Mouse (Mus musculus): Measurements from ENCODE around the gene Kmt2c. TPM values are rescaled to one million over a fixed set of nuclear protein-coding genes. Genes with fewer than 3 reads are reported as not detected.

Gene Kmt2c
- polyA plus RNA-seq, 1 experiment, result 56.3 TPM

DNA sequence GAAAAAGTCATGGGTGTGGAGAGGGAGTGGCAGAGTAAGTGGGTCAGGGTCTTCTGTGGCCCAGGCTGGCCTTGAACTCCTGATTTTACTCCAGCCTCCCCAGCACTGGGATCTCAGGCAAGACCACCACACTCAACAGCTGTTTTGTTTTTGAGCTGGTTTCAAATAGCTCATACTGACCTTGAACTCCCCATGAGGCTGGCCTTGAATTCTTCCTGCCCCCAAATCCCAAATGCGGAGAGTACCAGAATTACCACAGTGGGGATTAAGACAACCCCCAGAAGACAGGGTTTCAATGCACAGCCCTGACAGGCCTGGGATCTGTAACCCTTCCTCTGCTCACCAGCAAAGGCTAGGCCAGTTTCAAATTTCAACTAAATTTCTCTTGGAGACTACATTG is 29.4 kb upstream of the Kmt2c start:
- peaks cover 10% of the 10 kb centered on the region for H3K4me1 ChIP-seq (ENCODE audit: control insufficient read depth, insufficient read depth, low read length)
- 88% methylated on average over 1 of the region's 1 CpGs for WGBS
- H3K27me3 ChIP-seq (ENCODE audit: control insufficient read depth, insufficient read depth, low read length), result no peaks in the 10 kb centered on the region
- TF ChIP-seq POLR2A (IDR thresholded peaks at IDR 0.05; ENCODE audit: borderline replicate concordance, insufficient read depth, low read length) (no peak), CTCF (IDR thresholded peaks at IDR 0.05; ENCODE audit: borderline replicate concordance, insufficient read depth, low read depth, low read length) (no peak)
- no peak overlapping the region for H3K27ac ChIP-seq (ENCODE audit: insufficient read depth, low read length)
- DNase-seq, result no peak
- H3K4me3 ChIP-seq (replicated peaks; ENCODE audit: insufficient read depth, low read depth, low read length), result no peak overlapping the region

DNA sequence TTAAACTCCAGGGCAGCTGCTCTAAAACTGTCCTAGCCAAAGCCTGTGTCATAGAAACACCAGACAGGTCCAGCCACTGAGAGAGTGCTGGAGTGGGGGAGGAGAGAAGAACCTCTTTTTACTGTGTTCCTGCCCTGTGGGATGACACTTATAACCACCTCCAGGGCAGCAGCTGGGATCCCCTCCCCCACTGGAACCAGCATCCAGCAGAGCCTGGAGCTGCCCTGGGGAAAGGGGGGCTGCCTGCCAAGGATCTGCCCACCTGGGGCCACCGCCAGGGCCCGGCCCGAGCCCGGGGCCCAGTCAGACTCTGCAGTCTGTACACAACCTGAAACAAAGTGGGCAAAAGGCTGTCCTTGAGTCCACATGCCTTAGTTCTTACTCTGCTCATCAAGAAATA is 28.3 kb upstream of the Kmt2c start:
- no peak for TF ChIP-seq POLR2A (IDR thresholded peaks at IDR 0.05; ENCODE audit: borderline replicate concordance, insufficient read depth, low read length)
- TF ChIP-seq CTCF (IDR thresholded peaks at IDR 0.05; ENCODE audit: borderline replicate concordance, insufficient read depth, low read depth, low read length), result no peak
- DNase-seq, result peak; percentile 33 to 39
- Histone ChIP-seq H3K4me1 (ENCODE audit: control insufficient read depth, insufficient read depth, low read length) (peaks cover 10% of the 10 kb centered on the region), H3K27me3 (ENCODE audit: control insufficient read depth, insufficient read depth, low read length) (no peaks in the 10 kb centered on the region), H3K4me3 (replicated peaks; ENCODE audit: insufficient read depth, low read depth, low read length) (no peak overlapping the region), H3K27ac (ENCODE audit: insufficient read depth, low read length) (no peak overlapping the region)
- 11% methylated on average over 4 of the region's 4 CpGs for WGBS

GRCm38 (mm10) chr5:25526116-25526515 is 27.5 kb upstream of the Kmt2c start:
- TF ChIP-seq CTCF (IDR thresholded peaks at IDR 0.05; ENCODE audit: borderline replicate concordance, insufficient read depth, low read depth, low read length), result no peak
- Histone ChIP-seq H3K27ac (ENCODE audit: insufficient read depth, low read length) (no peak overlapping the region), H3K27me3 (ENCODE audit: control insufficient read depth, insufficient read depth, low read length) (no peaks in the 10 kb centered on the region), H3K4me1 (ENCODE audit: control insufficient read depth, insufficient read depth, low read length) (peaks cover 10% of the 10 kb centered on the region), H3K4me3 (replicated peaks; ENCODE audit: insufficient read depth, low read depth, low read length) (no peak overlapping the region)
- 70% methylated on average over 5 of the region's 5 CpGs for WGBS
- no peak for DNase-seq

DNA sequence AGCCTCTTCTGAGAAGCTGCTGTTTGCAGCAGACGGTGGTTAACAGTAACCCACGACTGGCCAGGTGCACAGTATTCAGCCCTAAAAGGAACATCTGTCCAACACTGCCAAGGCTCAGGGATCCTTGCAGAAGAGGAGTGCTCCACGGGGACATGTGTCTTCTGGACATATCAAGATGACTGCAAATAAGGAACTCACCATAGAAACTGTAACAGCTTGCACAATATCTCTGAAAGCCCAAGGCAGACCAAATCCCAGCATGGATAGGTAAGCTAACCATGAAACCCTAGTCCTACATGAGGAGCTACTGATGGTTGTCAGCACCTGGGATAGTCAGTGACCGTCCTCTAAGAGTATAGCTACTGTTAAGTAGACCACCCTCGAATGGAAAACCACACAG is 22.9 kb upstream of the Kmt2c start:
- Histone ChIP-seq H3K4me1 (ENCODE audit: control insufficient read depth, insufficient read depth, low read length) (peaks cover 7% of the 10 kb centered on the region), H3K27me3 (ENCODE audit: control insufficient read depth, insufficient read depth, low read length) (no peaks in the 10 kb centered on the region), H3K27ac (ENCODE audit: insufficient read depth, low read length) (no peak overlapping the region), H3K4me3 (replicated peaks; ENCODE audit: insufficient read depth, low read depth, low read length) (no peak overlapping the region)
- 90% methylated on average over 5 of the region's 5 CpGs for WGBS
- no peak for DNase-seq
- TF ChIP-seq POLR2A (IDR thresholded peaks at IDR 0.05; ENCODE audit: borderline replicate concordance, insufficient read depth, low read length), result no peak
- no peak for TF ChIP-seq CTCF (IDR thresholded peaks at IDR 0.05; ENCODE audit: borderline replicate concordance, insufficient read depth, low read depth, low read length)

DNA sequence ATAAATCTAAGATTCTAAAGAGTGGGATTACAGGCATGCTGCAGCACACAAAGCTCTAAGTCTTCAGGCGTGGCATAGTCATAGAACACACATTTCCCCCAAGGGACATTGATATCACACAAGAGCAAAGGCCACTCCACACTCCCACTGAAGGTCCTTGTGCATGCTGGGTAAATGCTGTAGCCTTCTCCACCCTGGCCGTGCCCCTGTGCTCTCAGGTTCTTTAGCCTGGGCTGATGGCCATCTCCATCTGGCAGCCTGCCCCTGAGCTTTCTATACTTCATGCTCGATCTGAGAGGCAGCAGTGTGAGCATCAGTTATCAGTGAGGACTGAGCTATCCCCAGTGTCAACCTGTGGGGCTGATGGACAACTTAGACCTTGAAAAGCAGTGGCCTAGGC is 21.2 kb upstream of the Kmt2c start:
- no peak overlapping the region for H3K4me3 ChIP-seq (replicated peaks; ENCODE audit: insufficient read depth, low read depth, low read length)
- no peak overlapping the region for H3K27ac ChIP-seq (ENCODE audit: insufficient read depth, low read length)
- TF ChIP-seq CTCF (IDR thresholded peaks at IDR 0.05; ENCODE audit: borderline replicate concordance, insufficient read depth, low read depth, low read length), result no peak
- no peak for TF ChIP-seq POLR2A (IDR thresholded peaks at IDR 0.05; ENCODE audit: borderline replicate concordance, insufficient read depth, low read length)
- peak; percentile 59 to 64 for DNase-seq
- H3K27me3 ChIP-seq (ENCODE audit: control insufficient read depth, insufficient read depth, low read length), result no peaks in the 10 kb centered on the region
- WGBS, result 32% methylated on average over 3 of the region's 3 CpGs
- H3K4me1 ChIP-seq (ENCODE audit: control insufficient read depth, insufficient read depth, low read length), result peaks cover 7% of the 10 kb centered on the region

GRCm38 (mm10) chr5:25517550-25517949 is 19.0 kb upstream of the Kmt2c start:
- DNase-seq, result no peak
- Histone ChIP-seq H3K27ac (ENCODE audit: insufficient read depth, low read length) (no peak overlapping the region), H3K4me1 (ENCODE audit: control insufficient read depth, insufficient read depth, low read length) (peaks cover 7% of the 10 kb centered on the region), H3K4me3 (replicated peaks; ENCODE audit: insufficient read depth, low read depth, low read length) (no peak overlapping the region), H3K27me3 (ENCODE audit: control insufficient read depth, insufficient read depth, low read length) (no peaks in the 10 kb centered on the region)
- no peak for TF ChIP-seq CTCF (IDR thresholded peaks at IDR 0.05; ENCODE audit: borderline replicate concordance, insufficient read depth, low read depth, low read length)
- no peak for TF ChIP-seq POLR2A (IDR thresholded peaks at IDR 0.05; ENCODE audit: borderline replicate concordance, insufficient read depth, low read length)
- WGBS, result 36% methylated on average over 5 of the region's 5 CpGs

DNA sequence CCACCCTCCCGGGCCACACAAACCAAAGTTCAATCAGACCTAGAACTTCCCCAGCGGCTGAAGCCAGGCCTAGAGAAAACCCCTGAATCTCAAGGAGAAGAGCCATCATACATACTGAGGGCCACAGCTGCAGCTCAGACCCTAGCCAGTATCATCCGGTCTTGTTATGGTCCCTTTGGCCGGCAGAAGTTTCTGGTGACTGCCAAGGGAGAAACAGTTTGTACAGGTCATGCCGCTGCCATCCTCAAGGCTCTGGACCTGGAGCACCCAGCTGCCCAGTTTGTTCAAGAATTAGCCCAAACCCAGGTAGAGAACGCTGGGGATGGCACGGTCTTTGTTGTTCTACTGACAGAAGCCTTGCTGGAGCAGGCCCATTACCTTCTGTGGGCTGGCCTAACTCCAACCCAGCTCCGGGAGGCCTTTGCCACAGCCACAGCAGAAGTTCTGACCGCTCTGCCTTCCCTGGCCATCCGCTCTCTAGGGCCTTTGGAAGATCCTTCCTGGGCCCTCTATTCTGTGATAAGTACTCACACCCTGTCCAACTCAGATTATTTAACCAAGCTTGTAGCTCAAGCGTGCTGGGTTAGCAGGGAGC is 17.8 kb upstream of the Kmt2c start:
- DNase-seq, result no peak
- 65% methylated on average over 11 of the region's 11 CpGs for WGBS
- Histone ChIP-seq H3K27ac (ENCODE audit: insufficient read depth, low read length) (no peak overlapping the region), H3K27me3 (ENCODE audit: control insufficient read depth, insufficient read depth, low read length) (no peaks in the 10 kb centered on the region), H3K4me3 (replicated peaks; ENCODE audit: insufficient read depth, low read depth, low read length) (no peak overlapping the region), H3K4me1 (ENCODE audit: control insufficient read depth, insufficient read depth, low read length) (peaks cover 7% of the 10 kb centered on the region)
- no peak for TF ChIP-seq POLR2A (IDR thresholded peaks at IDR 0.05; ENCODE audit: borderline replicate concordance, insufficient read depth, low read length)
- TF ChIP-seq CTCF (IDR thresholded peaks at IDR 0.05; ENCODE audit: borderline replicate concordance, insufficient read depth, low read depth, low read length), result no peak

DNA sequence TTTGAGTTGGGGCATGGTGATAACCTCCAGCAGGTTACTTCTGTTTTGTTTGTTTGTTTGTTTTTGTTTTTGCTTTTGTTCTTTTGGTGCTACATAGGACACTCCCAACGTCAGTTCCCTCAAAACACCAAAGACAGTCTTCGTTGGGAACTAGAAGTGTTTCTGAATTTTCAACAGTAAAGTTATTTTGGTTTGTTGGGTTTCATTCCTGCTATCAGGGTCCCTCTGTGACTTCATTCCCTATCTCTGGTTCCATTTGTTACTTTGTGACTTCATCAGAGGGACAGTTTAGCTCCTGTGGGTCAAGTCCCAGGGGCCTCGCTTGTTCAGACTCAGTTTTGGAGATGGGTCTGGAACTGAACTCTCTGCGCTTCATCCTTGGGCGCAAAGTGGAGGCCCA is 17.2 kb upstream of the Kmt2c start, which contains the start of gene Cct8l1:
Gene Cct8l1 (plus strand): TSS at position 301 of the 400 bp plus-strand sequence.
- 98% methylated on average over 5 of the region's 5 CpGs for WGBS
- no peak for TF ChIP-seq CTCF (IDR thresholded peaks at IDR 0.05; ENCODE audit: borderline replicate concordance, insufficient read depth, low read depth, low read length)
- no peak for TF ChIP-seq POLR2A (IDR thresholded peaks at IDR 0.05; ENCODE audit: borderline replicate concordance, insufficient read depth, low read length)

More for the DNA sequence above, 17.2 kb upstream of the Kmt2c start, which contains the start of gene Cct8l1:
- peaks cover 7% of the 10 kb centered on the region for H3K4me1 ChIP-seq (ENCODE audit: control insufficient read depth, insufficient read depth, low read length)
- DNase-seq, result no peak
- H3K27ac ChIP-seq (ENCODE audit: insufficient read depth, low read length), result no peak within 1 kb of the TSS
- H3K4me3 ChIP-seq (replicated peaks; ENCODE audit: insufficient read depth, low read depth, low read length), result no peak within 1 kb of the TSS
- no peaks in the 10 kb centered on the region for H3K27me3 ChIP-seq (ENCODE audit: control insufficient read depth, insufficient read depth, low read length)

Measured in cerebellum, adult 2 months (tissue).